Mouse (Mus musculus) MEL (cell line): ENCODE data around the gene Auts2.

ENCODE experiments used
- CHD2 ChIP-seq: IDR thresholded peaks from 2 replicates; pipeline ENCODE4 v1.6.1; 2011; ENCODE audit warnings: low read length, improper control_type of control experiment
- CTCF ChIP-seq, 3 experiments: IDR thresholded peaks in 2 of 3; conservative IDR thresholded peaks in 1 of 3; 2 replicates each; pipeline ENCODE4 v1.5.1; 2011 to 2012; ENCODE audit warnings: low read length in 3 of 3, low read depth in 2 of 3, mild to moderate bottlenecking in 2 of 3, improper control_type of control experiment in 1 of 3, inconsistent platforms in 1 of 3, mixed read lengths in 1 of 3, moderate library complexity in 1 of 3; ENCODE audit not compliant: control insufficient read depth in 1 of 3, insufficient read depth in 1 of 3, poor library complexity in 1 of 3, severe bottlenecking in 1 of 3
- ETS1 ChIP-seq: IDR thresholded peaks from 2 replicates; pipeline ENCODE4 v1.6.1; 2012; ENCODE audit warnings: low read depth, mild to moderate bottlenecking, inconsistent platforms, low read length, improper control_type of control experiment, moderate library complexity
- HCFC1 ChIP-seq: IDR thresholded peaks from 2 replicates; pipeline ENCODE4 v1.6.1; 2012; ENCODE audit warnings: low read depth, mild to moderate bottlenecking, inconsistent platforms, low read length, improper control_type of control experiment, moderate library complexity
- KAT2A ChIP-seq: conservative IDR thresholded peaks from 2 replicates; pipeline ENCODE4 v1.6.1; 2012; ENCODE audit warnings: low read depth, low read length, improper control_type of control experiment, inconsistent platforms
- MAX ChIP-seq: IDR thresholded peaks from 2 replicates; pipeline ENCODE4 v1.6.1; 2011; ENCODE audit warnings: low read length, improper control_type of control experiment
- MAZ ChIP-seq: IDR thresholded peaks from 2 replicates; pipeline ENCODE4 v1.6.1; 2012; ENCODE audit warnings: low read depth, mild to moderate bottlenecking, inconsistent platforms, low read length, improper control_type of control experiment
- NRF1 ChIP-seq: IDR thresholded peaks from 2 replicates; pipeline ENCODE4 v1.6.1; 2014; ENCODE audit warnings: low read depth, mild to moderate bottlenecking, inconsistent platforms, low read length, improper control_type of control experiment, moderate library complexity; ENCODE audit not compliant: poor library complexity, insufficient read depth, severe bottlenecking
- POLR2A ChIP-seq, 2 experiments: IDR thresholded peaks; 2 replicates each; pipeline ENCODE4 v1.6.1; 2011 to 2012; ENCODE audit warnings: low read length in 2 of 2, mild to moderate bottlenecking in 2 of 2, control low read depth in 1 of 2, improper control_type of control experiment in 1 of 2, low read depth in 1 of 2, moderate library complexity in 1 of 2; ENCODE audit not compliant: control insufficient read depth in 1 of 2, insufficient read depth in 1 of 2, poor library complexity in 1 of 2
- POLR2AphosphoS2 ChIP-seq: IDR thresholded peaks from 2 replicates; pipeline ENCODE4 v1.6.1; 2011; ENCODE audit warnings: low read length, improper control_type of control experiment
- TAL1 ChIP-seq: IDR thresholded peaks from 2 replicates; pipeline ENCODE4 v1.6.1; 2012; ENCODE audit warnings: mild to moderate bottlenecking, inconsistent platforms, low read length, moderate library complexity, mixed read lengths
- ZMIZ1 ChIP-seq: IDR thresholded peaks from 2 replicates; pipeline ENCODE4 v1.6.1; 2012; ENCODE audit warnings: low read depth, mild to moderate bottlenecking, inconsistent platforms, low read length, improper control_type of control experiment, moderate library complexity
- ZNF384 ChIP-seq: IDR thresholded peaks from 2 replicates; pipeline ENCODE4 v1.6.1; 2012; ENCODE audit warnings: low read depth, mild to moderate bottlenecking, inconsistent platforms, low read length, improper control_type of control experiment

- no peak for TF ChIP-seq POLR2A (IDR thresholded peaks at IDR 0.05; ENCODE audit: control insufficient read depth in 1 of 2, insufficient read depth in 1 of 2, low read depth in 1 of 2, low read length in 2 of 2, poor library complexity in 1 of 2)
- TF ChIP-seq HCFC1 = no peak
- no peak for TF ChIP-seq MAX
- no peak for TF ChIP-seq CTCF (IDR thresholded peaks at IDR 0.05 in 2 of 3, conservative IDR thresholded peaks at IDR 0.05 in 1 of 3; ENCODE audit: control insufficient read depth in 1 of 3, insufficient read depth in 1 of 3, low read depth in 2 of 3, low read length in 3 of 3, poor library complexity in 1 of 3, severe bottlenecking in 1 of 3)
- no peak for TF ChIP-seq KAT2A
- no peak for TF ChIP-seq POLR2AphosphoS2
- TF ChIP-seq ETS1 = no peak
- no peak for TF ChIP-seq NRF1
- TF ChIP-seq ZMIZ1 = no peak
- no peak for TF ChIP-seq CHD2
- TF ChIP-seq ZNF384 = no peak
- TF ChIP-seq MAZ = no peak
- no peak for TF ChIP-seq TAL1
Measured at GRCm38 (mm10) chr5:131631998-131632379, 911.2 kb downstream of the Auts2 start.
